In genomic region chr14:73576336-73576735, GRCm38 (mm10) we compare ENCODE assay signal across 23 mouse cellular contexts. TPM values are rescaled to one million over a fixed set of nuclear protein-coding genes. Genes with fewer than 3 reads are reported as not detected.
DNase-seq lines count a peak whose midpoint lies in the region; ATAC-seq and TF ChIP-seq lines count a peak whose summit lies in the region.
"Had no signal": no experiment of that assay in that cellular context is flagged by ENCODE, and none has a peak within 500 bp of the region (broad histone marks: within the 10 kb centered on the region; RNA-seq: fewer than 3 reads in every experiment).

No protein-coding gene starts in this region.

- TF ChIP-seq CTCF in CH12.LX (conservative IDR thresholded peaks at IDR 0.05 in 1 of 2, IDR thresholded peaks at IDR 0.05 in 1 of 2; ENCODE audit: low read depth in 2 of 2, low read length in 2 of 2) = no peak

- peaks cover 13 to 63% of the 10 kb centered on the region in 2 experiments for H3K36me3 ChIP-seq in CH12.LX (replicated peaks in 1 of 2; ENCODE audit: control insufficient read depth in 1 of 2, insufficient read depth in 1 of 2, low read length in 1 of 2)
- H3K36me3 ChIP-seq in neural tube, embryonic 15.5 days = peaks cover 14% of the 10 kb centered on the region

- no peak overlapping the region for H3K4me2 ChIP-seq in CH12.LX (ENCODE audit: insufficient read depth, low read depth, poor library complexity, severe bottlenecking)
- H3K4me2 ChIP-seq in neural tube, embryonic 15.5 days = no peak overlapping the region
- H3K4me2 ChIP-seq: embryonic facial prominence, embryonic 12.5 days; forebrain, embryonic 15.5 days; heart, embryonic 12.5 days; hindbrain, embryonic 13.5 days; liver, embryonic 11.5 days; midbrain, embryonic 11.5 days had no signal

- in situ Hi-C loops in CH12.LX (cut with MboI; ENCODE audit: low pct_ligation_motif_present, low pct_unique_long_range_greater_than_20kb, low sequenced_read_pairs) = no loop called here

- no peak for TF ChIP-seq RAD21 in CH12.LX (IDR thresholded peaks at IDR 0.05; ENCODE audit: low read depth, low read length)

- no peak for ATAC-seq in neural tube, embryonic 15.5 days (ENCODE audit: low FRiP score)
- ATAC-seq: forebrain, embryonic 15.5 days; intestine, embryonic 16.5 days; midbrain, embryonic 16.5 days had no signal

- no peaks in the 10 kb centered on the region for H3K4me1 ChIP-seq in CH12.LX (ENCODE audit: control insufficient read depth in 1 of 2, insufficient read depth in 2 of 2)
- H3K4me1 ChIP-seq in neural tube, embryonic 15.5 days = no peaks in the 10 kb centered on the region
- H3K4me1 ChIP-seq: embryonic facial prominence, embryonic 12.5 days; forebrain, embryonic 15.5 days; heart, embryonic 12.5 days; hindbrain, embryonic 13.5 days had no signal

- DNase-seq in kidney, postnatal 36 days = peak; percentile 7 to 15
- no peak for DNase-seq in kidney, adult 8-10 months
- DNase-seq in CH12.LX (ENCODE audit: extremely low read depth) (no peak), NIH3T3 (ENCODE audit: low read depth) (peak; percentile 2)
- peak; percentile 36 for DNase-seq in adrenal gland, postnatal 14 days
- no peak for DNase-seq in frontal cortex, adult 2 months (ENCODE audit: extremely low spot score in 1 of 2, low spot score in 1 of 2)
- no peak for DNase-seq in thymus, postnatal 4 days
- DNase-seq: cerebellum, adult 8-10 months; cerebellum, postnatal 25 days; embryo, embryonic 11 days; heart, adult 2 months; heart, postnatal 4 days; layer of hippocampus, postnatal 36 days; lung, postnatal 36 days had no signal

- peaks cover 5% of the 10 kb centered on the region for H3K9me3 ChIP-seq in CH12.LX (replicated peaks; ENCODE audit: low read length)
- no peaks in the 10 kb centered on the region for H3K9me3 ChIP-seq in neural tube, embryonic 15.5 days (replicated peaks)
- H3K9me3 ChIP-seq: embryonic facial prominence, embryonic 12.5 days; forebrain, embryonic 15.5 days; heart, embryonic 12.5 days; hindbrain, embryonic 13.5 days had no signal

- H3K9ac ChIP-seq in CH12.LX (ENCODE audit: insufficient read depth, low read depth) = no peak overlapping the region
- no peak overlapping the region for H3K9ac ChIP-seq in neural tube, embryonic 15.5 days (replicated peaks)
- H3K9ac ChIP-seq: embryonic facial prominence, embryonic 12.5 days; forebrain, embryonic 15.5 days; heart, embryonic 12.5 days; hindbrain, embryonic 13.5 days had no signal

- H3K79me2 ChIP-seq in CH12.LX (replicated peaks; ENCODE audit: control insufficient read depth, extremely low read depth, insufficient read depth, poor library complexity, severe bottlenecking) = no peaks in the 10 kb centered on the region

- dilution Hi-C loops in CH12.LX (cut with MboI; ENCODE audit: extremely low pct_ligation_motif_present, extremely low pct_unique_long_range_greater_than_20kb, low sequenced_read_pairs) = no loop called here

- no peak for TF ChIP-seq EP300 in CH12.LX (IDR thresholded peaks at IDR 0.05; ENCODE audit: low read length)

- H3K27ac ChIP-seq in CH12.LX (ENCODE audit: insufficient read depth, low read depth) = no peak overlapping the region
- no peak overlapping the region for H3K27ac ChIP-seq in neural tube, embryonic 15.5 days (replicated peaks)
- H3K27ac ChIP-seq: embryonic facial prominence, embryonic 12.5 days; forebrain, embryonic 15.5 days; heart, adult 2 months; hindbrain, embryonic 13.5 days had no signal

- H3K4me3 ChIP-seq in CH12.LX (replicated peaks in 1 of 3; ENCODE audit: low read depth in 2 of 3, low read length in 2 of 3, poor library complexity in 1 of 3) = no peak overlapping the region
- no peak overlapping the region for H3K4me3 ChIP-seq in neural tube, embryonic 15.5 days (replicated peaks)
- H3K4me3 ChIP-seq: embryonic facial prominence, embryonic 12.5 days; forebrain, embryonic 15.5 days; heart, adult 2 months; heart, embryonic 12.5 days; hindbrain, embryonic 13.5 days had no signal

- H3K27me3 ChIP-seq in CH12.LX (replicated peaks) = no peaks in the 10 kb centered on the region
- H3K27me3 ChIP-seq in neural tube, embryonic 15.5 days (replicated peaks) = no peaks in the 10 kb centered on the region
- H3K27me3 ChIP-seq: embryonic facial prominence, embryonic 12.5 days; forebrain, embryonic 15.5 days; heart, embryonic 12.5 days; hindbrain, embryonic 13.5 days had no signal

- no peak for TF ChIP-seq POLR2A in CH12.LX (IDR thresholded peaks at IDR 0.05; ENCODE audit: low read depth, low read length)

TF ChIP-seq in CH12.LX, 34 proteins besides CTCF, POLR2A, EP300 and RAD21:
- TF ChIP-seq MAFK (IDR thresholded peaks at IDR 0.05; ENCODE audit: insufficient replicate concordance, low read length) (peak; percentile 60; the same call in 1 of the 2 replicates), SIN3A (IDR thresholded peaks at IDR 0.05; ENCODE audit: low read length) (no peak)

RNA-seq across cellular contexts. Expression of gene Nudt15, which starts 28.3 kb away (rescaled TPM):
- total RNA-seq in CH12.LX (2012; rRNA removed) = 2.5 and 3.2 TPM in 2 replicates
- total RNA-seq in CH12.LX (2014; rRNA removed) = 9.0 and 9.8 TPM in 2 replicates
- 5.6 and 6.8 TPM in 2 replicates for polyA plus RNA-seq in CH12.LX (2012; ENCODE audit: insufficient read length, low read depth)
- total RNA-seq in adrenal gland, postnatal 14 days (2021) = 8.9 and 9.6 TPM in 2 replicates
- polyA plus RNA-seq in frontal cortex, adult 2 months (2012; rRNA removed) = 3.6 and 3.9 TPM in 2 replicates
- 7.9 and 8.5 TPM in 2 replicates for polyA plus RNA-seq in neural tube, embryonic 15.5 days (2015; fragmentation: Nextera tagmentation; extraction: Ambion mirVana)

RNA-seq across cellular contexts. Expression of gene Sucla2, which starts 51.2 kb away (rescaled TPM):
- total RNA-seq in CH12.LX (2012; rRNA removed) = 51.9 and 58.5 TPM in 2 replicates
- total RNA-seq in CH12.LX (2014; rRNA removed) = 98.4 and 109 TPM in 2 replicates
- polyA plus RNA-seq in CH12.LX (2012; ENCODE audit: insufficient read length, low read depth) = 60.3 and 79.3 TPM in 2 replicates
- 999 and 1,057 TPM in 2 replicates for total RNA-seq in adrenal gland, postnatal 14 days (2021)
- polyA plus RNA-seq in frontal cortex, adult 2 months (2012; rRNA removed) = 102 and 127 TPM in 2 replicates
- polyA plus RNA-seq in neural tube, embryonic 15.5 days (2015; fragmentation: Nextera tagmentation; extraction: Ambion mirVana) = 139 and 140 TPM in 2 replicates

Comparison
In these comparisons a context has a peak if more than half of its experiments do, and no peak if none do; other contexts are left out.
1. DNase-seq: peak in kidney, postnatal 36 days (2 of 2), NIH3T3 (single experiment) and adrenal gland, postnatal 14 days (single experiment); none in kidney, adult 8-10 months (0 of 2), CH12.LX (single experiment), frontal cortex, adult 2 months (0 of 2) and thymus, postnatal 4 days (single experiment).